Mouse (Mus musculus) neural tube, embryonic 11.5 days (tissue): ENCODE measurements around the gene Akr1b10. TPM values are rescaled to one million over a fixed set of nuclear protein-coding genes. Genes with fewer than 3 reads are reported as not detected.
"Not testable (repeated sequence)": the region's sequence is repeated elsewhere in the genome, so short reads cannot be mapped to it uniquely, and the experiment has no call there.

ENCODE experiments used
- ATAC-seq: fragments of 200-750 bp; cut with Nextera tagmentation; 2 replicates; pipeline ENCODE4 v1.8.0; 2017; ENCODE audit warnings: moderate number of reproducible peaks, mild to moderate bottlenecking, moderate TSS enrichment, moderate library complexity; ENCODE audit not compliant: insufficient read depth, low FRiP score, low TSS enrichment
- DNase-seq: peaks from one replicate; pipeline ENCODE4 v3.0.0-alpha.2; 2015; ENCODE audit warnings: low spot score
- H3K27ac ChIP-seq: fragments of 300-500 bp; sonication (generic); 2 replicates; pipeline ENCODE4 v1.5.1; 2014; ENCODE audit warnings: low read depth, mild to moderate bottlenecking, low read length
- H3K27me3 ChIP-seq: fragments of 300-500 bp; sonication (generic); 2 replicates; pipeline ENCODE4 v1.6.1; 2014; ENCODE audit warnings: mild to moderate bottlenecking, low read length, mixed read lengths; ENCODE audit not compliant: control insufficient read depth, insufficient read depth
- H3K36me3 ChIP-seq: fragments of 300-500 bp; sonication (generic); 2 replicates; pipeline ENCODE4 v1.6.1; 2014; ENCODE audit warnings: mild to moderate bottlenecking, low read length, moderate library complexity, mixed read lengths; ENCODE audit not compliant: control insufficient read depth, insufficient read depth
- H3K4me1 ChIP-seq: fragments of 300-500 bp; sonication (generic); 2 replicates; pipeline ENCODE4 v1.6.1; 2014; ENCODE audit warnings: low read length, mixed read lengths; ENCODE audit not compliant: control insufficient read depth, insufficient read depth
- H3K4me2 ChIP-seq: fragments of 300-500 bp; sonication (generic); 2 replicates; pipeline ENCODE4 v1.6.1; 2014; ENCODE audit warnings: low read depth, mild to moderate bottlenecking, moderate library complexity
- H3K4me3 ChIP-seq: fragments of 300-500 bp; sonication (generic); 2 replicates; pipeline ENCODE4 v1.5.1; 2014; ENCODE audit warnings: low read depth, low read length
- H3K9ac ChIP-seq: fragments of 300-500 bp; sonication (generic); 2 replicates; pipeline ENCODE4 v1.6.1; 2014; ENCODE audit warnings: mild to moderate bottlenecking, low read length
- H3K9me3 ChIP-seq: fragments of 300-500 bp; sonication (generic); 2 replicates; pipeline ENCODE4 v1.6.1; 2016; ENCODE audit warnings: low read length; ENCODE audit not compliant: control insufficient read depth
- WGBS: fragments of 180-500 bp; shearing (Covaris S2); extraction: QIAGEN DNeasy Blood & Tissue Kit; methylation state at CpG from one replicate; pipeline ENCODE4 v1.1.7; 2014; 5-methylcytosine and 5-hydroxymethylcytosine counted together
- polyA plus RNA-seq: library from polyadenylated mRNA; unstranded; fragments of >200 nt; fragmentation: Nextera tagmentation; extraction: Ambion mirVana; gene quantifications from 2 replicates; pipeline ENCODE4 v1.2.1, GENCODE M21; 2014

Gene Akr1b10
- polyA plus RNA-seq, 1 experiment from 2014 or later: 15.1 TPM

DNA sequence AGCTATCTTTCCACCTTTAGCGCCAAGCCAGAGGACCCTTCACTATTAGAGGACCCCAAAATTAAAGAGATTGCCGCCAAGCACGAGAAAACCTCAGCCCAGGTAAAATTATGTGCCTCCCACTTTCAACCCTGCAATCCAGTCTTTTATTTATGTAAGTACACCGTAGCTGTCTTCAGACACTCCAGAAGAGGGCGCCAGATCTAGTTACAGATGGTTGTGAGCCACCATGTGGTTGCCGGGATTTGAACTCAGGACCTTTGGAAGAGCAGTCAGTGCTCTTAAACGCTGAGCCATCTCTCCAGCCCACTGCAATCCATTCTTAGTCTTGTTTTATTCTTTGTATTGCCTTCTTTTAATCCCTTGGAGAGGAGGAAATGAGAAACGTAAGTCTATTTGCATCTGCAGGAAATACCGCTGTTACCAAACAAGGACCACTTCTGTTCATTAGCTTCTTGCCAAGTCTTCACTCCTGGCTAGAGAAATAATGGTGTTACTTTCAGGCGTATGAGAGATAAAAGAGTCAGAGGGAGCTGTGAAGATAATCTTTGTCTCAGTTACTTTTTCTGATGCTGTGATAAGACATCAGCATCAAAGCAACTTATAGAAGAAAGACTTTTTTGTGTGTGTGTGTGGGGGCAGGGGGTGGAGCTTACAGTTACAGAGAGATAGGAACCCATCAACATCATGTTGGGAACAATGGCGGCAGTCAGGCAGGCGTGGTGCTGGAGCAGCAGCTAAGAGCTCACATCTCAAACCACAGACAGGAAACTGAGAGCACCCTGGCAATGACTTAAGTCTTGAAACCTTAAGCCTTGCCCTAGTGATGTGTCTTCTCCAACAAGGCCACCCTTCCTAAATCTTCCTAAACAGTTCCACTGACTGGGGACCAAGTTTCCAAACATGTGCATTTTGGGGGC is 19.5 kb upstream of the Akr1b10 start:
- 83% methylated on average over 12 of the region's 12 CpGs for WGBS
- no peak overlapping the region for H3K27ac ChIP-seq
- no peak overlapping the region for H3K9ac ChIP-seq
- DNase-seq: no peak
- H3K27me3 ChIP-seq: no peaks in the 10 kb centered on the region
- no peaks in the 10 kb centered on the region for H3K36me3 ChIP-seq
- no peaks in the 10 kb centered on the region for H3K9me3 ChIP-seq
- no peak overlapping the region for H3K4me3 ChIP-seq
- ATAC-seq: no peak
- no peaks in the 10 kb centered on the region for H3K4me1 ChIP-seq
- no peak overlapping the region for H3K4me2 ChIP-seq

DNA sequence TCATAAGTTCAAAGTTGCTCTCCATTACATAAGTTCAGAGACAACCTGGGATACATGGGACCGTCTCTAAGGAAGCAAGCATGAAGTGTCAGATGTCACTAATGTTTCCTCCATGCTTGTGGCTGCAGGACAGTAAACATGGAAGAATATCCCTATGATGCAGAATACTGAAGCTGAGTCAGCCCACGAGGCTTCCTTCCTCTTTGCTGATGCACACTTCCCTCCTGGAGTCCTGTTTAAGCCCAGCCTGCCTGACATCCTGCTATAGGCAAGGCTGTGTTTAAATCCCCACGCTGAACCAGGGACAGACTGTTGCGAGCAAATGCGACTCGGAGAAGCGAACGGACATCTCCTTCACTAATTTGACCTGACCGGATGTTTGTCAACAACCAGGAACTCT is 16.0 kb upstream of the Akr1b10 start:
- 84% methylated on average over 9 of the region's 9 CpGs for WGBS
- H3K4me3 ChIP-seq: no peak overlapping the region
- H3K27me3 ChIP-seq: no peaks in the 10 kb centered on the region
- H3K9me3 ChIP-seq: no peaks in the 10 kb centered on the region
- no peak for DNase-seq
- no peak overlapping the region for H3K4me2 ChIP-seq
- H3K36me3 ChIP-seq: no peaks in the 10 kb centered on the region
- ATAC-seq: no peak
- H3K4me1 ChIP-seq: no peaks in the 10 kb centered on the region
- H3K27ac ChIP-seq: no peak overlapping the region
- no peak overlapping the region for H3K9ac ChIP-seq

GRCm38 (mm10) chr6:34370081-34370480 is 13.9 kb upstream of the Akr1b10 start:
- 80% methylated on average over 8 of the region's 8 CpGs for WGBS
- H3K27me3 ChIP-seq: no peaks in the 10 kb centered on the region
- no peak overlapping the region for H3K4me3 ChIP-seq
- no peak for DNase-seq
- ATAC-seq: no peak
- no peaks in the 10 kb centered on the region for H3K9me3 ChIP-seq
- no peaks in the 10 kb centered on the region for H3K4me1 ChIP-seq
- H3K36me3 ChIP-seq: no peaks in the 10 kb centered on the region
- H3K9ac ChIP-seq: no peak overlapping the region
- H3K4me2 ChIP-seq: no peak overlapping the region
- no peak overlapping the region for H3K27ac ChIP-seq

DNA sequence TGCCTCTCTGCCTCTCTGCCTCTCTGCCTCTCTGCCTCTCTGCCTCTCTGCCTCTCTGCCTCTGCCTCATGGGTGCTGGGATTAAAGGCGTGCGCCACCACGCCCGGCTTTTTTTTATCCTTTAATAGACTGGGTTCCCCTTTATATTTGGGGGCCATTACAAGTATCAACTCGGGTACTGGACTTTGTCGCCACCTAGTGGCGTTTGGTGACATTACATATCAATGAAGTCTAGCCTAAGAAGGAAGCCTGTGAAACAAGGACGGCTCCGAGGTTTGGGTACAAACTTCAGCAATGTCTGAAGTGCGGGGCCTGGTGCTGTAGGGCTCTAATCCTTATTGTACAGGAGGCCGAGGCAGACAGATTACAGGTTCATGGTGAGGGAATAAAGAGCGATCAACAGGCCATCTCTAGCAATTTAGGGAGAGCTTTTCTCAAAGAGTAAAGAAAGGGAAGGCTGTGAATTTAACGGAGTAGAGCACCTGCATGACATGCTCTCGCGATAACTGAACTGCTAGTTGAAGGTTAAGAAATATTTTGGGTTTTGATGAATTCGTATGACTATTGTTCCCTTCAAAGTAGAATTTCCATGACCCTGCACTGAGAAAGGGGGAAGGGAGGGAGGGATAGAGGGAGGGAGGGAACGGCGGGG is 12.2 kb upstream of the Akr1b10 start:
- no peaks in the 10 kb centered on the region for H3K4me1 ChIP-seq
- H3K36me3 ChIP-seq: no peaks in the 10 kb centered on the region
- no peak for ATAC-seq
- DNase-seq: peak; percentile 72
- H3K9me3 ChIP-seq: no peaks in the 10 kb centered on the region
- 28% methylated on average over 18 of the region's 18 CpGs for WGBS
- peak overlapping the region; percentile 22; the same call in 1 of the 2 replicates for H3K4me2 ChIP-seq
- no peaks in the 10 kb centered on the region for H3K27me3 ChIP-seq
- no peak overlapping the region for H3K27ac ChIP-seq
- no peak overlapping the region; the same call in 1 of the 2 replicates for H3K9ac ChIP-seq
- H3K4me3 ChIP-seq: no peak overlapping the region

DNA sequence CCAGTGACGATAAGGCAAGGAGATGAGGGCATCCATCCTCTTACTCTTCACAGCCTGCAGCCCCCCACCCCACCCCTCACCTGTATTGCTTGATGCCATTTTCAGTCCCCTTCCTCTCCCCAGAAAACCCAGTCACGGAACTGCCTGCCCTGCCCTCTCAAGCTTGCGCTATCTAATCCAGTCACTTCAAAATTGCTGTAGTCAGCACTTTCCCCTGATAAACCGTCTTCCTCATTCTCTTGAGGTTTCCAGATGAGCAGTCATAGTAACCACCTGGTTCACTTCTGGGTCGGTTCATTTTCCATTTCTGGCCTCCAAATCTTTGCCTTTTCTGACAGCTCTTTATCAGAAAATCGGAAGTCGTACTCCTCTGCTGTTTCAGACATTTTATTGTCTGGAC is 10.2 kb upstream of the Akr1b10 start:
- WGBS: 89% methylated on average over 7 of the region's 7 CpGs
- Histone ChIP-seq H3K36me3 (no peaks in the 10 kb centered on the region), H3K27ac (no peak overlapping the region), H3K4me2 (no peak overlapping the region), H3K9me3 (no peaks in the 10 kb centered on the region), H3K4me3 (no peak overlapping the region), H3K27me3 (no peaks in the 10 kb centered on the region), H3K4me1 (no peaks in the 10 kb centered on the region), H3K9ac (no peak overlapping the region)
- DNase-seq (no peak), ATAC-seq (no peak)

DNA sequence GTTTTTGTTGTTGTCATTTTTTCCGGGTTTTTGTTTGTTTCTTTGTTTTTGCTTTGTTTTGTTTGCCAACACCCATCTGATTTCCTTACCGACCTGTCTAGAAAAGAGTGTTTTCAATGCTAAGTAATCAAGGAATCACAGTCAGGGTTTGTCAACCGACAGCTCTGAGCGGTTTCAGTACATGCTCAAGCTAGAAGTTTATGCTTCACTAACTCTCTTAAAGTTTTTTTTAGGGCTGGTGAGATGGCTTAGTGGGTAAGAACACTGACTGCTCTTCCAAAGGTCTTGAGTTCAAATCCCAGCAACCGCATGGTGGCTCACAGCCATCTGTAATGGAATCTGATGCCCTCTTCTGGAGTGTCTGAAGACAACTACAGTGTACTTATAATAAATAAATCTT is 8.1 kb upstream of the Akr1b10 start:
- H3K27ac ChIP-seq, H3K4me2 ChIP-seq, ATAC-seq, H3K4me3 ChIP-seq, H3K9me3 ChIP-seq, H3K4me1 ChIP-seq, H3K36me3 ChIP-seq, H3K27me3 ChIP-seq, DNase-seq, H3K9ac ChIP-seq: not testable (repeated sequence)
- 83% methylated on average over 5 of the region's 5 CpGs for WGBS

DNA sequence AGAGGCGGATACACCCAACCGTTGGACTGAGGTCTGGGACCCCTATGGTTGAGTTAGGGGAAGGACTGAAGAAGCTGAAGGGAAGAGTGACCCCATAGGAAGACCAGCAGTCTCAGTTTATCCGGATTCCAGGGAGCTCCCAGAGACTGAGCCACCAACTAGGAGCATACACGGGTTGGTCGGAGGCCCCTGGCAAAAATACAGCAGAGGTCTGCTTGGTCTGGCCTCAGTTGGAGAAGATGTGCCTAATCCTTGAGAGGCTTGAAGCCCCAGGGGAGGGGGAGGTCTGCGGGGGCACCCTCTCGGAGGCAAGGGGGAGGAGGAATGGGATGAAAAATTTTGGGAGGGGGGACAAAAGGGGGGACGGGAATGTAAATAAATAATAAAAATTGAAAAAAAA is 617 bp upstream of the Akr1b10 start:
- no peaks in the 10 kb centered on the region for H3K27me3 ChIP-seq
- WGBS: 50% methylated on average over 8 of the region's 8 CpGs
- H3K9ac ChIP-seq: no peak overlapping the region
- no peak overlapping the region for H3K27ac ChIP-seq
- no peaks in the 10 kb centered on the region for H3K9me3 ChIP-seq
- DNase-seq (no peak), ATAC-seq (no peak)
- no peak overlapping the region for H3K4me2 ChIP-seq
- 0 out of 2 replicates have a peak, but pooled peaks cover 7% of the 10 kb centered on the region for H3K4me1 ChIP-seq
- no peak overlapping the region for H3K4me3 ChIP-seq
- no peaks in the 10 kb centered on the region for H3K36me3 ChIP-seq

DNA sequence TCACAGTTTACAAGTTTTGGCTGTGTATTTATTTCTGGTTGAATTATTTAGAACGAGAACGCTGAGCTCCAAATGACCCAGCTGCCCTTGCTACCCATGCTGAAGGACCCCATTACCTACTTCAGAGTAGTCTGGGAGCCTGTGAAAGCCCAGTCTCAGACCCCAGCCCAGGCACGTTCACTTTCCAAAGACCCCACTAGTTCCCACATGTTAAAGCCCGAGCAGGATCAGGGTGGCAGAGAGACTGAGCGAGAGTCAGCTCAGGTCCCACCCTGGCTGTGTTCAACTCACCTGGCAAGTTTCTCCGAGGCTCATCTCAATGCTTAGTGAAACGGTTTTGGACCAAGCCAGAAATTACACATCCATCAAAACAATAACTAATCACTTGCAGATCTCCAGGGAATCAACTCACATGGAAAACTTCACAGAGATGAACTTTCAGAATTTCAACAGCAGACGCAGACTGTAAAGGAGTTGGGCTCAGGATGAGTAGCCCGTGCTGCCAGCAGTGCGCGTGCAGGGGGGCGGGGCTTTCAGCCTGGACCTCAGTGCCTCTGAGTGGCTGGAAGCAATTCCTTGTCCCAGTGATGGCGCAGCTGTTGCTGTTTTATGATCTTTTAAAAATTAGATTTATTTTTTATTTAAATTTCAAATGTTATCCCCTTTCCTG is 818 bp downstream of the Akr1b10 start:
- 4% methylated on average over 13 of the region's 13 CpGs for WGBS
- peak overlapping the region; percentile 39 for H3K4me3 ChIP-seq
- H3K27me3 ChIP-seq: no peaks in the 10 kb centered on the region
- DNase-seq (no peak), ATAC-seq (no peak)
- H3K4me2 ChIP-seq: peak overlapping the region; percentile 71
- 0 out of 2 replicates have a peak, but pooled peaks cover 7% of the 10 kb centered on the region for H3K4me1 ChIP-seq
- peak overlapping the region; percentile 55 for H3K9ac ChIP-seq
- no peaks in the 10 kb centered on the region for H3K9me3 ChIP-seq
- H3K36me3 ChIP-seq: no peaks in the 10 kb centered on the region
- H3K27ac ChIP-seq: no peak overlapping the region
